Mouse (Mus musculus) ES-E14 (cell line): ENCODE measurements around the gene Slc25a33. TPM values are rescaled to one million over a fixed set of nuclear protein-coding genes. Genes with fewer than 3 reads are reported as not detected.

Source experiments
- DNase-seq: peaks from one replicate; pipeline ENCODE4 v3.0.0-alpha.2; 2013; ENCODE audit warnings: low read depth, low spot score
- H3K27ac ChIP-seq: 2 replicates; pipeline ENCODE4 v1.5.1; 2012; ENCODE audit warnings: low read depth, mild to moderate bottlenecking, low read length, moderate library complexity, mixed read lengths; ENCODE audit not compliant: poor library complexity, insufficient read depth, severe bottlenecking
- H3K36me3 ChIP-seq: 2 replicates; pipeline ENCODE4 v1.6.1; 2012; ENCODE audit warnings: mild to moderate bottlenecking, low read length, moderate library complexity, mixed read lengths; ENCODE audit not compliant: control insufficient read depth, poor library complexity, insufficient read depth, severe bottlenecking
- H3K4me1 ChIP-seq, 2 experiments: fragments of 150-350 bp in 1 of 2; sonication (generic) in 1 of 2; 2 replicates each; pipeline ENCODE4 v1.6.1; 2012; ENCODE audit warnings: low read length in 2 of 2, mild to moderate bottlenecking in 1 of 2, mixed read lengths in 1 of 2; ENCODE audit not compliant: control insufficient read depth in 2 of 2, insufficient read depth in 2 of 2, poor library complexity in 1 of 2
- H3K4me3 ChIP-seq, 2 experiments: fragments of 150-350 bp in 1 of 2; sonication (generic) in 1 of 2; 2 replicates each; pipeline ENCODE4 v1.5.1; 2012; ENCODE audit warnings: low read length in 2 of 2, low read depth in 1 of 2, mild to moderate bottlenecking in 1 of 2, mixed read lengths in 1 of 2; ENCODE audit not compliant: insufficient read depth in 1 of 2, poor library complexity in 1 of 2, severe bottlenecking in 1 of 2
- H3K9ac ChIP-seq: 2 replicates; pipeline ENCODE4 v1.6.1; 2012; ENCODE audit warnings: low read depth, mild to moderate bottlenecking, low read length, mixed read lengths; ENCODE audit not compliant: poor library complexity, insufficient read depth, severe bottlenecking
- H3K9me3 ChIP-seq: fragments of 150-350 bp; sonication (generic); 2 replicates; pipeline ENCODE4 v1.6.1; 2012; ENCODE audit warnings: low read depth, mild to moderate bottlenecking, low read length; ENCODE audit not compliant: control insufficient read depth, insufficient read depth
- CHD2 ChIP-seq: IDR thresholded peaks from 2 replicates; pipeline ENCODE4 v1.6.1; 2014; ENCODE audit warnings: mild to moderate bottlenecking, low read depth, low read length, inconsistent platforms
- HCFC1 ChIP-seq: IDR thresholded peaks from 2 replicates; pipeline ENCODE4 v1.6.1; 2012; ENCODE audit warnings: low read length, inconsistent platforms, borderline replicate concordance; ENCODE audit not compliant: insufficient read depth
- MAFK ChIP-seq: IDR thresholded peaks from 2 replicates; pipeline ENCODE4 v1.6.1; 2014; ENCODE audit warnings: mild to moderate bottlenecking, low read depth, low read length, inconsistent platforms; ENCODE audit not compliant: insufficient read depth
- ZC3H11A ChIP-seq: IDR thresholded peaks from 2 replicates; pipeline ENCODE4 v1.6.1; 2012; ENCODE audit warnings: low read depth, mild to moderate bottlenecking, inconsistent platforms, low read length, borderline replicate concordance
- ZNF384 ChIP-seq: IDR thresholded peaks from 2 replicates; pipeline ENCODE4 v1.6.1; 2012; ENCODE audit warnings: low read depth, low read length, inconsistent platforms
- in situ Hi-C, 2 experiments: fragments of 600-800 bp; cut with MboI; formaldehyde crosslinking; loops; one replicate each; pipeline ENCODE4 v1.15.1; 2025; ENCODE audit warnings: low sequenced_read_pairs in 2 of 2, inconsistent platforms in 1 of 2; ENCODE audit not compliant: unreplicated experiment in 2 of 2
- total RNA-seq: library from RNA; depleted of rRNA; stranded (reverse); fragments of 300-350 nt; gene quantifications from 2 replicates; pipeline ENCODE4 v1.2.3, GENCODE M21; 2012

The Slc25a33 gene
- total RNA-seq, 1 experiment = 12.2 TPM

- in situ Hi-C loops = no loop called here
- no peak for DNase-seq
- Histone ChIP-seq H3K4me3 (peak within 1 kb of the TSS in 1 of 2 experiments; percentile 17; a peak in 1 of 4 replicates), H3K9me3 (no peaks in the 10 kb centered on the region), H3K9ac (no peak within 1 kb of the TSS), H3K27ac (no peak within 1 kb of the TSS), H3K4me1 (peaks cover 0 to 3% of the 10 kb centered on the region in 2 experiments; a peak in 1 of 4 replicates), H3K36me3 (no peaks in the 10 kb centered on the region)
- TF ChIP-seq CHD2 (no peak), ZC3H11A (no peak), ZNF384 (no peak), MAFK (no peak), HCFC1 (no peak)
These were observed 71.7 kb downstream of the Slc25a33 start, which contains the start of gene Pik3cd for GRCm38 (mm10) chr4:149702210-149702979. Gene Pik3cd, minus strand, starts transcription at chr4:149702571.

GRCm38 (mm10) chr4:149701426-149702209, 72.5 kb downstream of the Slc25a33 start:
- Histone ChIP-seq H3K9ac (no peak overlapping the region), H3K27ac (no peak overlapping the region), H3K36me3 (no peaks in the 10 kb centered on the region), H3K9me3 (no peaks in the 10 kb centered on the region), H3K4me1 (peaks cover 0 to 6% of the 10 kb centered on the region in 2 experiments; a peak in 1 of 4 replicates), H3K4me3 (no peak overlapping the region)
- in situ Hi-C loops = no loop called here
- TF ChIP-seq MAFK (no peak), ZNF384 (no peak), HCFC1 (no peak), CHD2 (no peak), ZC3H11A (no peak)
- no peak for DNase-seq

GRCm38 (mm10) chr4:149699953-149700352, 74.1 kb downstream of the Slc25a33 start:
- Histone ChIP-seq H3K27ac (no peak overlapping the region), H3K36me3 (no peaks in the 10 kb centered on the region), H3K9ac (no peak overlapping the region), H3K9me3 (no peaks in the 10 kb centered on the region), H3K4me3 (no peak overlapping the region), H3K4me1 (peaks cover 0 to 13% of the 10 kb centered on the region in 2 experiments; a peak in 1 of 4 replicates)
- no peak for TF ChIP-seq MAFK
- TF ChIP-seq ZC3H11A = no peak
- TF ChIP-seq HCFC1 = no peak
- TF ChIP-seq CHD2 = no peak
- TF ChIP-seq ZNF384 = no peak
- DNase-seq = no peak
- in situ Hi-C loops = no loop called here

DNA sequence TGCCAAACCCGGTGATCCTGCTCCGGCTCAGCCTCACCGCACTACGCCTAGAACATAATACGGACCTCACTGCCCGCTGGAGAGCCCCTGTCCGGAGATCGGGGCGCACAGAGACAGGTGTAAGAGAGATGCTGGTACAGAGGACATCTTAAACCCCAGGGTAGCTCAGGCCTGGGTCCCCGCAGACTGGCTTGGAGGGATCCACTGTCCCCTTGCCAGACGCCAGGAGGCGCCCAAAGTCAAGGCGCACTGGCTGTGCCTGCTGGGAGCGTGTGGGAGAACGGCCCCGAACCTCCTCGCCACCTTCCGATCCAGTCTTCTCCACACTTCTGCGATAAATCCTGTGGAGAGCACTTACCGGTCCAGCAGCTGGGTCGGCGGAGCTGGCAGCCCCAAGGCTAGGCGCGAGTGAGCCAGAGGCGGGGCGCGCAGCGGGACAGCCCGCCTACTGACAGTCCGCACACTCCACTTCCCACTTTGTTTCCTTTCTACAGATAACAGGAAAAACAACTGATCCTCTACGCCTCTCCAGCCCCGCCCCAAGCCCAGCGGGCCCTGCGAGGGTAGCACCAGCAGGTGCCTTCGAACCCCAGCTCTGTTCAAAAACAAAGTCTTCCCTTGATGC, 75.8 kb downstream of the Slc25a33 start:
- Histone ChIP-seq H3K36me3 (no peaks in the 10 kb centered on the region), H3K4me1 (peaks cover 0 to 14% of the 10 kb centered on the region in 2 experiments; a peak in 1 of 4 replicates), H3K9ac (peak overlapping the region; percentile 74), H3K4me3 (peak overlapping the region; percentile 51 to 73), H3K9me3 (no peaks in the 10 kb centered on the region), H3K27ac (no peak overlapping the region)
- in situ Hi-C loops = no loop called here
- TF ChIP-seq CHD2 = no peak
- no peak for TF ChIP-seq MAFK
- no peak for TF ChIP-seq ZNF384
- no peak for TF ChIP-seq ZC3H11A
- no peak for TF ChIP-seq HCFC1
- peak; percentile 42 for DNase-seq
